Mouse (Mus musculus) CH12.LX (cell line): Measurements from ENCODE around the gene Nfatc2.

ENCODE experiments used
- CHD1 ChIP-seq: IDR thresholded peaks from 2 replicates; pipeline ENCODE4 v1.6.1; 2012; ENCODE audit warnings: low read depth, low read length, improper control_type of control experiment, inconsistent platforms
- SMC3 ChIP-seq: IDR thresholded peaks from 2 replicates; pipeline ENCODE4 v1.6.1; 2011; ENCODE audit warnings: low read depth, low read length, improper control_type of control experiment

- TF ChIP-seq CHD1 (no peak), SMC3 (no peak)
Observed at GRCm38 (mm10) chr2:168593676-168594075, 7.8 kb downstream of the Nfatc2 start.
